Mouse (Mus musculus) kidney, embryonic 15.5 days (tissue): ENCODE measurements around the gene Cnnm2. TPM values are rescaled to one million over a fixed set of nuclear protein-coding genes. Genes with fewer than 3 reads are reported as not detected.

Experiments used
- ATAC-seq: fragments of 200-750 bp; cut with Nextera tagmentation; replicated peaks from 2 replicates; pipeline ENCODE4 v1.8.0; 2017; ENCODE audit warnings: moderate TSS enrichment; ENCODE audit not compliant: low FRiP score
- H3K27ac ChIP-seq: fragments of 300-500 bp; sonication (generic); 2 replicates; pipeline ENCODE4 v1.5.1; 2015; ENCODE audit warnings: mild to moderate bottlenecking, inconsistent platforms
- H3K27me3 ChIP-seq: fragments of 300-500 bp; sonication (generic); 2 replicates; pipeline ENCODE4 v1.6.1; 2015; ENCODE audit warnings: inconsistent platforms
- H3K36me3 ChIP-seq: fragments of 300-500 bp; sonication (generic); 2 replicates; pipeline ENCODE4 v1.6.1; 2015; ENCODE audit warnings: inconsistent platforms
- H3K4me1 ChIP-seq: fragments of 300-500 bp; sonication (generic); 2 replicates; pipeline ENCODE4 v1.6.1; 2015; ENCODE audit warnings: inconsistent platforms
- H3K4me2 ChIP-seq: fragments of 300-500 bp; sonication (generic); 2 replicates; pipeline ENCODE4 v1.6.1; 2015; ENCODE audit warnings: moderate library complexity, mild to moderate bottlenecking, inconsistent platforms
- H3K4me3 ChIP-seq: fragments of 300-500 bp; sonication (generic); replicated peaks from 2 replicates; pipeline ENCODE4 v1.5.1; 2015; ENCODE audit warnings: mild to moderate bottlenecking, inconsistent platforms
- H3K9ac ChIP-seq: fragments of 300-500 bp; sonication (generic); 2 replicates; pipeline ENCODE4 v1.6.1; 2015; ENCODE audit warnings: mild to moderate bottlenecking, inconsistent platforms
- H3K9me3 ChIP-seq: fragments of 300-500 bp; sonication (generic); replicated peaks from 2 replicates; pipeline ENCODE4 v1.6.1; 2016; ENCODE audit warnings: inconsistent platforms
- WGBS: fragments of 180-500 bp; shearing (Covaris S2); methylation state at CpG from one replicate; pipeline ENCODE4 v1.1.7; 2015; ENCODE audit warnings: mixed read lengths; 5-methylcytosine and 5-hydroxymethylcytosine counted together
- polyA plus RNA-seq: library from polyadenylated mRNA; unstranded; fragments of >200 nt; fragmentation: Nextera tagmentation; extraction: Ambion mirVana; gene quantifications from 2 replicates; pipeline ENCODE4 v1.2.1, GENCODE M21; 2015

Cnnm2 gene
- polyA plus RNA-seq, 1 experiment from 2014 or later, result 7.9 TPM

GRCm38 (mm10) chr19:46835339-46835738, 73.9 kb downstream of the Cnnm2 start:
- no peaks in the 10 kb centered on the region; the same call in 1 of the 2 replicates for H3K4me1 ChIP-seq
- no peaks in the 10 kb centered on the region for H3K36me3 ChIP-seq
- 60% methylated on average over 4 of the region's 4 CpGs for WGBS
- no peak overlapping the region for H3K9ac ChIP-seq
- H3K27ac ChIP-seq, result no peak overlapping the region
- H3K9me3 ChIP-seq, result no peaks in the 10 kb centered on the region
- ATAC-seq, result no peak
- H3K4me2 ChIP-seq, result no peak overlapping the region
- H3K27me3 ChIP-seq, result no peaks in the 10 kb centered on the region
- H3K4me3 ChIP-seq, result no peak overlapping the region

- Histone ChIP-seq H3K4me1 (no peaks in the 10 kb centered on the region), H3K4me3 (no peak overlapping the region), H3K4me2 (no peak overlapping the region), H3K9me3 (no peaks in the 10 kb centered on the region), H3K9ac (no peak overlapping the region), H3K36me3 (no peaks in the 10 kb centered on the region), H3K27ac (no peak overlapping the region), H3K27me3 (no peaks in the 10 kb centered on the region)
- ATAC-seq, result no peak
- WGBS, result 68% methylated on average over 3 of the region's 3 CpGs
Measured at GRCm38 (mm10) chr19:46836085-46836484, 74.7 kb downstream of the Cnnm2 start.

- no peak overlapping the region for H3K9ac ChIP-seq
- H3K9me3 ChIP-seq, result no peaks in the 10 kb centered on the region
- H3K27me3 ChIP-seq, result no peaks in the 10 kb centered on the region
- H3K4me1 ChIP-seq, result no peaks in the 10 kb centered on the region
- H3K27ac ChIP-seq, result no peak overlapping the region
- no peak overlapping the region for H3K4me2 ChIP-seq
- H3K36me3 ChIP-seq, result no peaks in the 10 kb centered on the region
- no peak overlapping the region for H3K4me3 ChIP-seq
- no peak for ATAC-seq
- WGBS, result 86% methylated on average over 11 of the region's 11 CpGs
Measured at GRCm38 (mm10) chr19:46837290-46838079, 76.1 kb downstream of the Cnnm2 start.

- H3K36me3 ChIP-seq, result no peaks in the 10 kb centered on the region
- no peak overlapping the region for H3K27ac ChIP-seq
- no peaks in the 10 kb centered on the region for H3K4me1 ChIP-seq
- no peak overlapping the region for H3K4me2 ChIP-seq
- no peak overlapping the region for H3K4me3 ChIP-seq
- H3K9ac ChIP-seq, result no peak overlapping the region
- no peak for ATAC-seq
- H3K27me3 ChIP-seq, result no peaks in the 10 kb centered on the region
- no peaks in the 10 kb centered on the region for H3K9me3 ChIP-seq
- WGBS, result 81% methylated on average over 4 of the region's 4 CpGs
Measured at GRCm38 (mm10) chr19:46841016-46841415, 79.6 kb downstream of the Cnnm2 start.

GRCm38 (mm10) chr19:46843030-46843429, 81.6 kb downstream of the Cnnm2 start:
- no peak for ATAC-seq
- Histone ChIP-seq H3K4me2 (no peak overlapping the region), H3K27ac (no peak overlapping the region), H3K4me3 (no peak overlapping the region), H3K9me3 (no peaks in the 10 kb centered on the region), H3K36me3 (no peaks in the 10 kb centered on the region), H3K27me3 (no peaks in the 10 kb centered on the region), H3K4me1 (no peaks in the 10 kb centered on the region), H3K9ac (no peak overlapping the region)
- WGBS, result 51% methylated on average over 2 of the region's 2 CpGs

GRCm38 (mm10) chr19:46846056-46846455, 84.7 kb downstream of the Cnnm2 start:
- Histone ChIP-seq H3K27ac (no peak overlapping the region), H3K36me3 (no peaks in the 10 kb centered on the region), H3K4me1 (peaks cover 14% of the 10 kb centered on the region), H3K4me2 (no peak overlapping the region), H3K4me3 (no peak overlapping the region), H3K9me3 (no peaks in the 10 kb centered on the region), H3K9ac (no peak overlapping the region), H3K27me3 (no peaks in the 10 kb centered on the region)
- WGBS, result 82% methylated on average over 7 of the region's 7 CpGs
- no peak for ATAC-seq

GRCm38 (mm10) chr19:46846459-46846858, 85.1 kb downstream of the Cnnm2 start:
- peaks cover 14% of the 10 kb centered on the region for H3K4me1 ChIP-seq
- no peak overlapping the region for H3K4me2 ChIP-seq
- 86% methylated on average over 5 of the region's 5 CpGs for WGBS
- no peak overlapping the region for H3K9ac ChIP-seq
- H3K27me3 ChIP-seq, result no peaks in the 10 kb centered on the region
- H3K36me3 ChIP-seq, result no peaks in the 10 kb centered on the region
- H3K27ac ChIP-seq, result no peak overlapping the region
- H3K9me3 ChIP-seq, result no peaks in the 10 kb centered on the region
- no peak for ATAC-seq
- no peak overlapping the region for H3K4me3 ChIP-seq

- Histone ChIP-seq H3K9me3 (no peaks in the 10 kb centered on the region), H3K36me3 (no peaks in the 10 kb centered on the region), H3K4me2 (no peak overlapping the region), H3K4me1 (peaks cover 14% of the 10 kb centered on the region), H3K4me3 (no peak overlapping the region), H3K9ac (no peak overlapping the region), H3K27me3 (no peaks in the 10 kb centered on the region), H3K27ac (peak overlapping the region; percentile 74)
- WGBS, result 69% methylated on average over 14 of the region's 14 CpGs
- no peak for ATAC-seq
Measured at GRCm38 (mm10) chr19:46848381-46849268, 87.2 kb downstream of the Cnnm2 start.

- H3K27me3 ChIP-seq, result no peaks in the 10 kb centered on the region
- peaks cover 17% of the 10 kb centered on the region for H3K4me1 ChIP-seq
- H3K27ac ChIP-seq, result peak overlapping the region; percentile 48; the same call in 1 of the 2 replicates
- no peaks in the 10 kb centered on the region for H3K9me3 ChIP-seq
- no peak overlapping the region for H3K4me3 ChIP-seq
- H3K9ac ChIP-seq, result no peak overlapping the region
- H3K36me3 ChIP-seq, result no peaks in the 10 kb centered on the region
- WGBS, result 47% methylated on average over 9 of the region's 9 CpGs
- peak; percentile 82 for ATAC-seq
- H3K4me2 ChIP-seq, result no peak overlapping the region
Measured at GRCm38 (mm10) chr19:46849443-46849997, 88.1 kb downstream of the Cnnm2 start.

- 0 out of 2 replicates have a peak overlapping the region, but pooled peaks have one; percentile 43 for H3K27ac ChIP-seq
- H3K36me3 ChIP-seq, result no peaks in the 10 kb centered on the region
- no peak for ATAC-seq
- WGBS, result 48% methylated on average over 6 of the region's 6 CpGs
- H3K9ac ChIP-seq, result no peak overlapping the region
- H3K9me3 ChIP-seq, result no peaks in the 10 kb centered on the region
- H3K4me1 ChIP-seq, result peaks cover 19% of the 10 kb centered on the region
- no peak overlapping the region for H3K4me3 ChIP-seq
- H3K27me3 ChIP-seq, result no peaks in the 10 kb centered on the region
- H3K4me2 ChIP-seq, result no peak overlapping the region
Measured at GRCm38 (mm10) chr19:46856232-46856631, 94.8 kb downstream of the Cnnm2 start.

GRCm38 (mm10) chr19:46856780-46857179, 95.4 kb downstream of the Cnnm2 start:
- Histone ChIP-seq H3K27ac (0 out of 2 replicates have a peak overlapping the region, but pooled peaks have one; percentile 43), H3K27me3 (no peaks in the 10 kb centered on the region), H3K4me2 (no peak overlapping the region), H3K9ac (no peak overlapping the region), H3K9me3 (no peaks in the 10 kb centered on the region), H3K4me3 (no peak overlapping the region), H3K36me3 (no peaks in the 10 kb centered on the region), H3K4me1 (peaks cover 19% of the 10 kb centered on the region)
- ATAC-seq, result no peak
- 34% methylated on average over 10 of the region's 10 CpGs for WGBS
